Mouse (Mus musculus): ENCODE results near the gene Ppm1a. TPM values are rescaled to one million over a fixed set of nuclear protein-coding genes. Genes with fewer than 3 reads are reported as not detected.

Ppm1a gene
- total RNA-seq, 4 experiments from 2014 or later = 237 to 283 (median 258) TPM

DNA sequence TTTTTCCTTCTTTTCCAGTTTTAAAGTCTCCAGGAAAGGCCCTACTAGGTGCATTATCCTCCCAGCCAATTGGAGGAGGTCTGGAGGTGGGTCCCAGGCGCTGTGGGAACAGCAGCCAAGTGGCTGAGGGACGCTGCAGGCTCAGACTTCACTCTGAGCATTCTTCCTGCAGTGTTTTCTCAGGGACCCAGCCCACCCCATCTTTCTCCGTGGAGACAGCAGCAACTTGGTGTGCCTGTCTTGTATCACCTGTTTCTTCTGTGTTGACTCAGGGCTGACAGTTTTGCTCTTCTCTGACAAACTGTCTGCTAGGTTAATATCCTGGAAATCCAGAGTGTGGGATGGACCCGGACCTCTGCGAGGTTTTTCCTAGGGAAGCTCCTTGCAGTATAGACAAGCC lies 68.4 kb downstream of the Ppm1a start:
- no peak for DNase-seq (ENCODE audit: low spot score)

DNA sequence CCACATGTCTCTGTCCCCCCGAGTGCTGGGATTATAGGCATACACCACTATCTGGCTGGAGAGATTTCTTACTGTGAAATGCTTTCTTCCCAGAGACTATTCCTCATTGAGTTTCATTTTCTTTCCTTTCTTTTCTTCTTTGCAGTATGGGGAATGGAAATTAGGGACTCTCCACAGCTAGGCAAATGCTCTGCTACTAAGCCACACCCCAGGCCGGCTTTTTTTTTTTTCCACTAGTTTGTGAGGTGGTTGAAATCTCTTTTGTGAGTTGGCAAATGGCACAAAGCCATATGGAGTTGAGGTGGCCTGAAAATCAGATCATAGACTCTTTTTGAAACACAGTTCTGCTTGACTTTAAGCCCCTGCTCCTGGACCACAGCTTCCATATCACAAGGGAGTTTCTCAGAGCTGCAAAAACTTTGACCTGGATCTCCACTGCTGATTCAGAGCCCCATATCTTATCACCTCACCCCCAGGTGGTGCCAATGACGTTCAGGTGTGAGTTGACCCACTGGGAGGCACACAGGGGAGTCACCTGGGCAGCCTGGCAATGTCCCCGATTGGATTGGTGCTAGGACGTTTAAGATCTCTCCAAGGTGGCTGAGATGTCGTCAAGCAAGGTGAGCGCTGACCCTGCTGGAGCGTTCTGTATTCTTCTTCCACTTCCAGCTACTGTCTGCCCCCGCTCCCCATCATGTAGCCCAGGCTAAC lies 71.7 kb downstream of the Ppm1a start:
- no peak for DNase-seq (ENCODE audit: low spot score)

GRCm38 (mm10) chr12:72829777-72830176 lies 72.5 kb downstream of the Ppm1a start:
- no peak for DNase-seq (ENCODE audit: low spot score)

DNA sequence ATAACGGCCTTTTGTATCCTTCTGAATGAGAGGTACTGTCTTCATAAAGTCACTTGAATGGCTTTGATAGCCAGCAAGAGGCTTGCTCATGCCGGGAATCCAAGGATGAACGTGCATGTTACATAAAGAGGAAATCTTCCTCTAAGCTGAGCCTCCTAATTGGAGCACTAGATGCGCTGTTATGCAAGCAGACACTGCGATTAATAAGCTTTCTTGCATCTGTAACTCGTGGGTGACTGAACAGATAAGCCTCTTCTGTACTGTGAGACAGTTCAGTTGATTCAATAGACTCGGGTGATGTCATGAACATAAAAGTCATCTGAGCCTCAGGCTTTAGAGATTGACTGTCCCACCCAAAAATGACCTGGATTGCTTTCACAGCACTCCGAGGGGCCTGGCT lies 73.1 kb downstream of the Ppm1a start:
- no peak for DNase-seq (ENCODE audit: low spot score)

DNA sequence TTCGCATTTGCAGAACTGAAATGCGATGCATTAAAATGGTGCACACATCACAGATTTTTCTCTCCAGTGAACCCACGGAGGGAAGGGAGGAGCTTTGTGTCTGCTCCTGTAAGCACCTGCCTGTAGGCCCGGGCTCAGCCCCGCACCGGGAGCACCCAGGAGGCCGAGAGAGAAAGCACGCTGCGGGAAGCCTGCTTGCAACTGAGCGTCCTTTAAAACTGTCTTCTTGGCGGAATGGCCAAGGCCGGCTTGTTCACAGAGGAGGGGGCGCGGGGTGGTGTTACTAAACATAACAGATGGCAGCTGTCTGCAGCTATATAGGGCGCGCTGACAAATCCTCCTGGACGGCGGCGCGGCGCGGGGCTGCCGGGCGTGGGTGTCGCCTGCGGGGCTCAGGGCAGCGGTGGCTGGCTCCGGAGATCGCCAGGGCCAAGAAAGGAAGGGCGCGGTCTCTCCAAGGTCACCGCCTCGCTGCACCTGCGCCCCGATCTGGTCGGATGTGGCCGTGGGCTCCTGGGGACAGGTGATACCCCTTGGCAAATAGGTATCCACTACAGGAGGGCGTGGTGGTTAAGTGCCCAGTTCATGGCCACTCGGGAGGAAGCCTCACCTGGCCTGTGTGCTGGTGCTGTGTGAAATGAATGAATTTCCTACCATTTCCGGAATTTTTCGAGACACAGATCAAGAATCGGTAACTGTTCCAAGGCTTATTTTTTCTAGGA lies 74.6 kb downstream of the Ppm1a start:
- DNase-seq (ENCODE audit: low spot score) = no peak

- no peak for DNase-seq (ENCODE audit: low spot score)
These were observed 77.7 kb downstream of the Ppm1a start for GRCm38 (mm10) chr12:72834773-72835517.

DNA sequence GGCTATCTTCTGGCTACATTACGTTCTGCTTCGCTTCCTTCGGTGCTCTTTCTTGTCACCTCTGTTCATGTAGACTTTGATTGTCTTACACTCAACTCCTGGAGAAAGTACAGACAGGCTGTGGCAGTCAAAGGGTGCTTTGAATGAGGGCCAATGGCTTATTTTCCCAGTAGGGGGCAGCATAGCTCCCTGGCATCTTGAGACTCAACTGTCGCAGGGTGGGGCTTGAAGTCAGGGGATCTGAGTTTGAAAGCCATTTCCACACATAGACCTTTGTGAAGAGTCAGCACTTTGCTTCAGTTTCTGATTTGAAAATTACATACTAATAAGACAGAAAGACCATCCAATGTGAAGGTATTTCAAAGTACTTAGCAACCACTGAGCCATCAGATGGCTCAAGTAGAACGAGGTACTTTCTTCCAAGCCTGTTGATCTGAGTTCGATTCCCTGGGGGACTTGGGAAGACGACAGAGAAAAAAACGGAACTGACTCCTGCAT lies 78.3 kb downstream of the Ppm1a start:
- no peak for DNase-seq (ENCODE audit: low spot score)

GRCm38 (mm10) chr12:72837302-72837701 lies 80.0 kb downstream of the Ppm1a start:
- no peak for DNase-seq (ENCODE audit: low spot score)

DNA sequence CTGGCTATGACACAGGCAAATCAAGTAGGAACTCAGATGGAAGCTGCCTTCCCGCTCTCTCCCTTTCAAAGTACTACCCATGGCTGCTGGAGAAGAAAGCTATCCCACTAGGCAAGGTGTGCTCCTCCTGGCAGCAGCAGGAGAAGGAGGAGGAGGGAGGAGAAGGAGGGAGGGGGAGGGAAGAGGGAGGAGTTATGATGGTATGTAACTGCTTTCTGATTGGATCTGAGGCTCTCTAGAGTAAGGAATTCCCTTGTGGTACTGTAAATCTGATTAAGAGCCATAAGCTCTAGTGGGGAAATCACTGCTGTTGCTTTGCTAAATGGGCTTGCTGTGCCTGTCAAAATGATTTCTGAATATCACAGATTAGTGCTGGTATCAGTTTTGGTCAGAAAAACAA lies 84.2 kb downstream of the Ppm1a start:
- no peak for DNase-seq (ENCODE audit: low spot score)

DNA sequence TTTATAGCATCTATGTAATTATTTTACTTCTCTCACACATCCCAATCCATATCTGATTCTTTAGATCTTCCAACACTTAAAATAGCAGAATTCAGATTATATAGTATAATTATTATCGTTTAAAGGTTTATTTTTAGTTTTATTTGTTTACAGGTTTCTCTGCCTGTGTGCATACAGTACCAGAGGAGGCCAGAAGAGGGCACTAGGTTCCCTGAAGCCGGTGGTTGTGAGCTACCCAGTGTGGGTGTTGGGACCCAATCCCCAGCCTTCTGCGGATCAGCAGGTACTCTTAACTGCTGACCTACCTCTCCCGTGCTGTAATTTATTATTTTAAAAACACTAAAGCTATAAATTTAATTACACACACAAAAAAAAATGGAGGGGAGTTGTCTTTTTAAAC lies 85.9 kb downstream of the Ppm1a start:
- no peak for DNase-seq (ENCODE audit: low spot score)

DNA sequence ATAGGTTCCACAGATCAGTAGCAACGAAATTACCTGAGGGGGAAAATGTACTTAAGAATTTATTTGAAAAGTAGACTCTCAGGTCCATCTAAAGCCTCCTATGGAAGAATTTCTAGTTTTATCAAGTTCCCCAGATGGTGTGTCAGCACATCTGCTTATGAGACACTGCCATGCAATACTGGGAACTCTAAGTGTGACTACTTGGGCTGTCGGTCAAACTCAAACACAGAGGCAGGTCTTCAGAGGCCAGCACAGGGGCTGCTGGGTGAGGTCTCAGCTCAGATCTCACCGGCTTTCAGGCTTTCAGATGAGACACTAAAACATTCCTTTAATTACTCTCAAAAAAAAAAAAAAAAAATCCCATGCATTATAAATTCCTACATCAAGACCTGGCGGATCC lies 86.3 kb downstream of the Ppm1a start:
- no peak for DNase-seq (ENCODE audit: low spot score)

- peak; percentile 91 for DNase-seq (ENCODE audit: low spot score)
These were observed 86.8 kb downstream of the Ppm1a start for GRCm38 (mm10) chr12:72843973-72844620.

DNA sequence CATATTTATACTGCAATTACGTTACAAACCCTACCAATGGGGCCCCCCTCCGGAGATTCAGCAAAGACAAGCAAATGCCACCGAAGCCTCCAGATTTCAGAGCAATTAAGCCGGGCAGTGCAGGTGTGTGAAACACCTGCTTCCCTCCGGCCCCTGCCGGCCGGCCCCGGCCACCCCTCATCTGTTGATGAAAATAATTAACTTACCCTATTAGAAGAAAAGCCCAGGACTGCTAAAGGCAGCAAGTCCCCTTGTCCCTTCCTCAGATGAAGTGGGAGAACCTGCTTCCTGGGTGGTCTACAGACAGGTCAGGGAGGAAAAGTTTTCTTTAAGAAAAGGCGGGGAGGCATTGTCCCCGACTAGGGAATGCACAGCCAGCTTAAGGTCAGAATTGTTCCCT lies 88.7 kb downstream of the Ppm1a start:
- no peak for DNase-seq (ENCODE audit: low spot score)

- peak; percentile 33 for DNase-seq (ENCODE audit: low spot score)
These were observed 90.5 kb downstream of the Ppm1a start for GRCm38 (mm10) chr12:72847725-72848124.

Other genes starting within 250 kb of the Ppm1a start
- gene Pcnx4, start 221.1 kb upstream of the Ppm1a start, total RNA-seq (2022) = 1 to 10 TPM; 3.3 to 4.5 (median 3.9) TPM
- gene Gm4756, start 107.8 kb upstream of the Ppm1a start, total RNA-seq (2022) = not detected
- 10 to 100 TPM; 60.9 to 71.2 (median 69.3) TPM for gene Dhrs7, start 92.5 kb upstream of the Ppm1a start, total RNA-seq (2022)
- not detected for gene Six6, start 182.4 kb downstream of the Ppm1a start, total RNA-seq (2022)
- gene 4930447C04Rik, start 183.3 kb downstream of the Ppm1a start, total RNA-seq (2022) = 1 to 10 TPM in 1 of 4 experiments, under 1 TPM in 3; 0.52 to 1.4 (median 0.74) TPM

All from heart, adult 8-10 months (tissue).